Mouse (Mus musculus) layer of hippocampus, adult 9-10 months (tissue): ENCODE results near the gene Utf1.

Experiments
- DNase-seq: peaks from one replicate; pipeline ENCODE4 v3.0.0; 2022; ENCODE audit warnings: low spot score

Utf1 gene

DNA sequence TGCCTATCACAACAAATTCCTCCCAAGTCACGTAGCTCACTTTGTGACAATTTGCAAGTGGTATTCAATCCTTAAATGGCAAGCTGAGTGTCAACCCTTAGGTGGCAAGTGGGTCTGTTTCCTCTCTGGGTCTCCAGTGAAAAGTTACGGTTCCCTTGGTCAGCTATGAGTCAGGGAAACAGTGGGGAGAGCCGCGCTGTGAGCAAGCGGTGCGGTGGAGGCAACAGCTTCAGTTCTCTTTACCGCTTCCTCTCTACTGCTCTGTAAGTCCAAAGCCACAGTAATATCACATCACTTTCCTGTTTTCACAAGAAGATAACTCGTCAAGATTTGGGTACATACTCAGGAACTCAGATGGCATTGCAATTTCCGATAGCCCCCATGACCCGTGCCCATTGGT is 30.7 kb downstream of the Utf1 start:
- DNase-seq = no peak

DNA sequence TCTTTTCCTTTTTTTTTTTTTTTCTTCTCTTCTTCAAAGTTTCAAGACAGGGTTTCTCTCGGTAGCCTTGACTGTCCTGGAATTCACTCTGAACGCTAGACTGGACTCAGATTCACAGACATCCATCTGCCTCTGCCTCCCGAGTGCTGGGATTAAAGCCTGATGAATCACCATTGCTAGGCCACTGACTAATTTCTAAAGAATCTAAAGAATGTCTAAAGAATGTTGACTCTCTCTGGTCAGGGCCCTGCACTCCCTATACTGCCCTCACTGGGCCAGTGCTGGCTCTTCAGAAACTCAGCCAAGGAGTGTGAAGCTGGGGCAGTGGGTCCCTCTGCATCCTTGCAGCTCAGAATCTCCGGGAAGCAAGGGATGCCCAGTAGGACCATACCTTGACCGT is 31.9 kb downstream of the Utf1 start:
- no peak for DNase-seq

- peak; percentile 62 for DNase-seq
Measured at GRCm38 (mm10) chr7:139978278-139978892, 34.8 kb downstream of the Utf1 start, which contains the start of gene 6430531B16Rik. Gene 6430531B16Rik (minus strand): TSS chr7:139978755.

DNA sequence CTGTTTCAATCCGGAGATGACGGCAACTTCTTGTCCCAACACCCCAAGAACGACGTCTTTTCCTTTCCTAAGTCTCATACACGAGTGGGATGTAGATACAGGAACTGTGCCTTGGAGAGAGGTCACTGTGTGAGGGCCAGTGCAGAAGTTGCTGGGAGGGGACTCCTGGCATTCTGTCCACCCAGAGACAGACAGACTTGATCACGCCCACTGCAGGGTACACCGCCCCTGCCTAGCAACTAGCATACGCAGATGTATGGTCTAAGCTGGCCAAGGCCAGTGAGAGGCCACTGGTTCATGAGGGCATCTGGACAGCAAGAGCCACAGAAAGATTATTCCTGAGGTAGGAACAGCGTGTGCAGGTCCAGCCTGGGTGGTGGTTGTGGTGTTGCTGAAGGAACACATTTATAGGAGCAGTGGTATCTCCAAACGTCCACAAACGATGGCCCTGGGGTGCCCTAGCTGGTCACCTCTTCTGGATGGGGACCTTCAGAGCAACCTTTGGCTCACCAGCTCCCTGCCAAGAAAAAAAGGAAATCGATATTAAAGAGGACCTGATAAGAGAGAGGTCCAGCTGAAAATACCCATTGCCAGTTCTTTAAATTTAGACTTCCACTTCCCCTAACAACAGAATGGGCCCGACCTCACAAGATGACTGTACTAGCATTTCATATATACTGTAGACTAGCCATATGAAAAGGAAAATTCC is 35.6 kb downstream of the Utf1 start:
- no peak for DNase-seq

DNA sequence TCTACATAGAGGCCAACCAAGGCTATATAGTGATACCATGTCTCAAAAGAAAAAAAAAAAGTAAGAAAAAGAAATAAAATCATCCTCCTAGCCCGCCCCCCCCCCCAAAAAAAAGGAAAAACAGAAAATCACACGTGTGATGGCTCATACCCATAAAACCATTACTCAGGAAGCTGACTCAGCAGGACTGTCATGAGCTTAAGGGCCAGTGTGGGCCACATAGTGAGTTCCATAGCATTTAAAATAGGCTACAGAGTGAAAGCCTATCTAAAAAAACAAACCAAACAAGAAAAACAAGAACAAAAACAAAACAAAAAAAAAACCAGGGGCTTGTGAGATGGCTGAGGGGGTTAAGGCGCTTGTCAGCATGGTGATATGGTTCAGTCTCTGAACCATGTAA is 37.2 kb downstream of the Utf1 start:
- DNase-seq = no peak

- DNase-seq = no peak
Measured at GRCm38 (mm10) chr7:139982058-139982457, 38.5 kb downstream of the Utf1 start.

DNA sequence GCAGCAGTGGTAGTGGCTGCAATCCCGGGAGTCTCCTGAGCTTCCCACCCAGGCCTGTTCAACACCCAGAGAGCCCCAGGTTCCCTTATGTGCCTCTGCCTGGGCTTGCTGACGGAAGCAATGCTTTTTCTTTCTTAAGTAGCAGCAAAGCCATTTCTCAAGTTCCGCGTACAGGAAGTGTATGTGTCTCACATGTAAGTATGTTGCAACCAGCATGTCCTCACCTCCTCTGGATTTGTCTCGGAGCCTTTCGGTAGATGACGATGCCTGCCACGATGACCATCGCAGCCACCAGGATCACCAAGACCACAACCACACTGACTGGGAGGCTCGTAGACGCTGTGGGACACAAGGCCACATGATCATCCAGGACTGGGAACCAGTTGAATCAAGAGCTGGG is 40.9 kb downstream of the Utf1 start:
- no peak for DNase-seq

GRCm38 (mm10) chr7:139988272-139988671 is 44.7 kb downstream of the Utf1 start:
- DNase-seq = no peak

GRCm38 (mm10) chr7:139990864-139991394 is 47.3 kb downstream of the Utf1 start:
- DNase-seq = no peak

GRCm38 (mm10) chr7:139992406-139992805 is 48.8 kb downstream of the Utf1 start, which contains the start of gene Adam8:
Gene Adam8 (minus strand): TSS chr7:139992562.
- no peak for DNase-seq

GRCm38 (mm10) chr7:139993532-139993931 is 49.9 kb downstream of the Utf1 start:
- DNase-seq = no peak

DNA sequence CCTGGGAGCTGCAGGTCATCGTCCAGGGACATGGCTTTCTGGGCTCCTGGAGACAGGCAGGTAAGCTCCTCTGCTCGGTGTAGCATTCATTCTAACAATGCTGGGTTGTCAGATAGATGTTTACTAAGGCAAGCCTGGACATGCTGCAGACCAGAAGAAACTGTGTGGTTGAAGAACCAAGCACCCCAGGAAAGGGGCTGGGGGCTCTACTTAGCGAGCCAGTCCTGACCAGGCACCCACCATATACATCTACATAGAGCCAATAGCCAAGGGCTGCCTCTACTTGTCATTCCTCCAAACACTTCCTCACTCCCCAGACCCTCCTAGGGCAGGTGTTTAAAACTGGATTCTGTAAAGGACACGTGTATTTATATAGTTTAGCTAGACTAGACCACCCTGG is 50.6 kb downstream of the Utf1 start:
- DNase-seq = no peak

DNA sequence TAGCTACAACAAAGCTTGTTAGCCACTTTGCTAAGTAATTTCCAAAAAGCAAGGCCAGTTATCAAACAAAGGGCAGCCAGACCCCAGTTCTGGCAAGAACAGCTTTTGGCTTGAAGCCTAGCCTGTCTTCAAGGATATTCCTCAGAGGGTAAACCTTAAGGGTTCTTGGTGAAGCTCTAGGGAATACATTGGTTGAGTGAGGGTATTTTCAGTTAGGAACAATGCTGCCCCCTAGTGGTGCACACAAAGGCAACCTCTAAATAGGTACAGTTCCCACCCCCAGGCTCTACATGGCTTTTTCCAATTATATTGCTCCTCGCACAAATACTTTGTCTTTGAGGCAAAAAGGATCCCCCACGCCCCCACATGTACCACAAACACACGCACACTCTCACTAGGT is 51.1 kb downstream of the Utf1 start:
- DNase-seq = peak; percentile 48
